ENCODE assay signal across 8 mouse cellular contexts in the genomic region with DNA sequence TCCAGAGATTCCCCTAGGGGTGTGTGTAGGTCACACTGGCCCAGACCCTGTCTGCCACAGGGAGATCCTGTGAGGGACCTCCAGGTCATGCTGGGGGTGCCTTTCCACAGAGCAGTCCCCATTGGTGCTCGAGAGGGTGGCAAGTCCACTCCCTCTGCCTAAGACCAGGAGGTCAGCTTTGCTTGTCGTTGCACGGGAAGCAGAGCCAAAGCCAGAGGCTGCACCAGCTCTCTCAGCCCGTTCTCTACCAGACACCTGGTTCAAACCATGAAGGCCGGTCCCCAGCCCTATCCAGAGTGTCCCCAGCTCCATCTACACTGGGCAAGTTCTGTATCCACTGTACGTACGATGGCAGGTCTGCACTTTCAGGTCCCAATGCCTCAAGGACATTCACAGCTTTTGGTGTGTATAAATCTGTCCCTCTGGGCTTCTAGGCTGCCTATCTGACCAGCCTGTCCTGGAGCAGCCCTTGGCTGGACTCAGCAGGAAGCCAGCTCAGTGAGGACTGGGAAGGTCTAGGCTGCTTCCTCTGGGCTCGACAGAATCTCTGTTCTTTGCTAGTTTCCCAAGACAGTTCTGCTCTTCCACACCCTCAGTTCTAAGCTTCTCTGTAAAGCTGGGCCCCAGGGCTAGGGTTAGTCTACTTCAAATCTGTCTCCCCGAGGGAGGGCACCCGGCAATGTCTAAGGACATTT. TPM values are rescaled to one million over a fixed set of nuclear protein-coding genes. Genes with fewer than 3 reads are reported as not detected.
A peak's percentile ranks its signal among the peaks of the same experiment; 100 is the strongest.
DNase-seq lines count a peak whose midpoint lies in the region; ATAC-seq lines count a peak whose summit lies in the region.

No protein-coding gene starts in this region.

- 47% methylated on average over 10 of the region's 10 CpGs for WGBS in heart, embryonic 12.5 days
- 59% methylated on average over 10 of the region's 10 CpGs for WGBS in hindbrain, embryonic 11.5 days

- no peak for DNase-seq in heart, adult 8-10 months (ENCODE audit: low spot score)
- DNase-seq in hindbrain, embryonic 11.5 days (ENCODE audit: low spot score) = peak; percentile 3
- no peak for DNase-seq in right cerebral cortex, postnatal 14 days
- DNase-seq in thymus, postnatal 14 days = no peak
- no peak for DNase-seq in embryo, embryonic 10 days (ENCODE audit: low spot score)

- H3K27ac ChIP-seq in heart, embryonic 12.5 days (ENCODE audit: poor library complexity, severe bottlenecking) = peak overlapping the region; percentile 78
- H3K27ac ChIP-seq in brown adipose tissue, adult 24 weeks (replicated peaks; ENCODE audit: low read depth, low read length) = peak overlapping the region; percentile 56
- H3K27ac ChIP-seq in hindbrain, embryonic 11.5 days (ENCODE audit: low read depth, low read length) = 0 out of 2 replicates have a peak overlapping the region, but pooled peaks have one; percentile 2

- H3K36me3 ChIP-seq in heart, embryonic 12.5 days = peaks cover 5% of the 10 kb centered on the region; the same call in 1 of the 2 replicates
- H3K36me3 ChIP-seq in hindbrain, embryonic 11.5 days (ENCODE audit: control insufficient read depth, insufficient read depth, low read length) = no peaks in the 10 kb centered on the region
- H3K36me3 ChIP-seq in megakaryocyte, embryonic 14.5 days (replicated peaks; ENCODE audit: low read length) = peaks cover 51% of the 10 kb centered on the region

- H3K4me1 ChIP-seq in heart, embryonic 12.5 days (replicated peaks) = peaks cover 87% of the 10 kb centered on the region
- H3K4me1 ChIP-seq in brown adipose tissue, adult 24 weeks (ENCODE audit: control insufficient read depth, insufficient read depth, insufficient read length, low read length) = peaks cover 45% of the 10 kb centered on the region
- peaks cover 17% of the 10 kb centered on the region for H3K4me1 ChIP-seq in hindbrain, embryonic 11.5 days (replicated peaks; ENCODE audit: control insufficient read depth, insufficient read depth, low read length)
- peaks cover 95% of the 10 kb centered on the region for H3K4me1 ChIP-seq in megakaryocyte, embryonic 14.5 days

- H3K4me2 ChIP-seq in heart, embryonic 12.5 days = peak overlapping the region; percentile 63
- H3K4me2 ChIP-seq in hindbrain, embryonic 11.5 days (replicated peaks; ENCODE audit: low read depth, low read length) = 0 out of 2 replicates have a peak overlapping the region, but pooled peaks have one; percentile 3

- H3K4me3 ChIP-seq in heart, embryonic 12.5 days = peak overlapping the region; percentile 3; the same call in 1 of the 2 replicates
- H3K4me3 ChIP-seq in brown adipose tissue, adult 24 weeks (ENCODE audit: insufficient read depth, low read depth, low read length) = no peak overlapping the region
- H3K4me3 ChIP-seq in hindbrain, embryonic 11.5 days (ENCODE audit: low read depth, low read length) = no peak overlapping the region
- H3K4me3 ChIP-seq in megakaryocyte, embryonic 14.5 days (replicated peaks) = peak overlapping the region; percentile 47

- peaks cover 10% of the 10 kb centered on the region; the same call in 1 of the 2 replicates for H3K27me3 ChIP-seq in heart, embryonic 12.5 days (replicated peaks)
- H3K27me3 ChIP-seq in hindbrain, embryonic 11.5 days (ENCODE audit: control insufficient read depth, insufficient read depth, low read length) = peaks cover 28% of the 10 kb centered on the region
- no peaks in the 10 kb centered on the region for H3K27me3 ChIP-seq in megakaryocyte, embryonic 14.5 days (replicated peaks)

- ATAC-seq in heart, embryonic 12.5 days (ENCODE audit: insufficient number of reproducible peaks, low FRiP score) = no peak
- ATAC-seq in hindbrain, embryonic 11.5 days (ENCODE audit: low FRiP score) = no peak

- H3K9me3 ChIP-seq in heart, embryonic 12.5 days (replicated peaks) = no peaks in the 10 kb centered on the region
- H3K9me3 ChIP-seq in hindbrain, embryonic 11.5 days (ENCODE audit: control insufficient read depth, low read length) = no peaks in the 10 kb centered on the region
- no peaks in the 10 kb centered on the region for H3K9me3 ChIP-seq in megakaryocyte, embryonic 14.5 days

- peak overlapping the region; percentile 71 for H3K9ac ChIP-seq in heart, embryonic 12.5 days
- no peak overlapping the region for H3K9ac ChIP-seq in hindbrain, embryonic 11.5 days (ENCODE audit: low read depth, low read length)

RNA-seq across cellular contexts. Expression of gene G430095P16Rik, which starts 2.6 kb away (rescaled TPM):
- 5.4 and 6.9 TPM in 2 replicates for polyA plus RNA-seq in heart, embryonic 12.5 days (2016; fragmentation: Nextera tagmentation; extraction: Ambion mirVana)
- total RNA-seq in heart, adult 8-10 months (2022) = under 1 TPM in 1 of 4 experiments, not detected in 3; 0.66 TPM
- 1.9 TPM in 1 of 2 replicates, not detected in the other for polyA plus RNA-seq in brown adipose tissue, adult 24 weeks (2012; ENCODE audit: insufficient read depth, insufficient read length, missing spikeins)
- polyA plus RNA-seq in hindbrain, embryonic 11.5 days (2014; fragmentation: Nextera tagmentation; extraction: Ambion mirVana) = 2.3 and 2.9 TPM in 2 replicates
- polyA plus RNA-seq in megakaryocyte, embryonic 14.5 days (2012; ENCODE audit: insufficient read depth, low replicate concordance) = 2.7 and 19.7 TPM in 2 replicates

RNA-seq across cellular contexts. Expression of gene Lyl1, which starts 24.1 kb away (rescaled TPM):
- polyA plus RNA-seq in heart, embryonic 12.5 days (2016; fragmentation: Nextera tagmentation; extraction: Ambion mirVana) = 18.1 and 19.7 TPM in 2 replicates
- 1 to 10 TPM; 3.5 to 4.8 (median 4.3) TPM for total RNA-seq in heart, adult 8-10 months (2022)
- polyA plus RNA-seq in brown adipose tissue, adult 24 weeks (2012; ENCODE audit: insufficient read depth, insufficient read length, missing spikeins) = 2.9 and 3.1 TPM in 2 replicates
- polyA plus RNA-seq in hindbrain, embryonic 11.5 days (2014; fragmentation: Nextera tagmentation; extraction: Ambion mirVana) = 5.3 and 5.4 TPM in 2 replicates
- polyA plus RNA-seq in megakaryocyte, embryonic 14.5 days (2012; ENCODE audit: insufficient read depth, low replicate concordance) = 347 and 510 TPM in 2 replicates

RNA-seq across cellular contexts. Expression of gene Nacc1, which starts 37.7 kb away (rescaled TPM):
- 20.9 and 21.3 TPM in 2 replicates for polyA plus RNA-seq in heart, embryonic 12.5 days (2016; fragmentation: Nextera tagmentation; extraction: Ambion mirVana)
- total RNA-seq in heart, adult 8-10 months (2022) = 10 to 100 TPM; 26.7 to 36.0 (median 33.4) TPM
- polyA plus RNA-seq in brown adipose tissue, adult 24 weeks (2012; ENCODE audit: insufficient read depth, insufficient read length, missing spikeins) = 19.0 and 22.9 TPM in 2 replicates
- polyA plus RNA-seq in hindbrain, embryonic 11.5 days (2014; fragmentation: Nextera tagmentation; extraction: Ambion mirVana) = 19.7 and 20.5 TPM in 2 replicates
- 144 and 266 TPM in 2 replicates for polyA plus RNA-seq in megakaryocyte, embryonic 14.5 days (2012; ENCODE audit: insufficient read depth, low replicate concordance)

RNA-seq across cellular contexts. Expression of gene Trmt1, which starts 39.3 kb away (rescaled TPM):
- polyA plus RNA-seq in heart, embryonic 12.5 days (2016; fragmentation: Nextera tagmentation; extraction: Ambion mirVana) = 46.2 and 49.5 TPM in 2 replicates
- total RNA-seq in heart, adult 8-10 months (2022) = 10 to 100 TPM; 30.9 to 41.7 (median 38.5) TPM
- polyA plus RNA-seq in brown adipose tissue, adult 24 weeks (2012; ENCODE audit: insufficient read depth, insufficient read length, missing spikeins) = 25.1 and 33.4 TPM in 2 replicates
- 47.9 and 51.1 TPM in 2 replicates for polyA plus RNA-seq in hindbrain, embryonic 11.5 days (2014; fragmentation: Nextera tagmentation; extraction: Ambion mirVana)
- polyA plus RNA-seq in megakaryocyte, embryonic 14.5 days (2012; ENCODE audit: insufficient read depth, low replicate concordance) = 107 and 120 TPM in 2 replicates

Comparison
In these comparisons a context has a peak if more than half of its experiments do, and no peak if none do; other contexts are left out.
1. H3K27ac ChIP-seq: peak in every context shown above with its lines; median percentile 78 in heart, embryonic 12.5 days; 56 in brown adipose tissue, adult 24 weeks; 2 in hindbrain, embryonic 11.5 days.
2. H3K4me3 ChIP-seq: peak in heart, embryonic 12.5 days (single experiment) and megakaryocyte, embryonic 14.5 days (single experiment); none in brown adipose tissue, adult 24 weeks (single experiment) and hindbrain, embryonic 11.5 days (single experiment).
3. RNA of gene Lyl1, which starts 24.1 kb away (polyA plus RNA-seq): 347 to 510 TPM in megakaryocyte, embryonic 14.5 days; 18.1 to 19.7 TPM in heart, embryonic 12.5 days, 5.3 to 5.4 TPM in hindbrain, embryonic 11.5 days and 2.9 to 3.1 TPM in brown adipose tissue, adult 24 weeks; every median in the first group is over 10 times any median in the second.